Mouse (Mus musculus) liver, postnatal 0 days (tissue): ENCODE results near the gene Zfp423. TPM values are rescaled to one million over a fixed set of nuclear protein-coding genes. Genes with fewer than 3 reads are reported as not detected.

Source experiments
- ATAC-seq: fragments of 200-750 bp; cut with Nextera tagmentation; 2 replicates; pipeline ENCODE4 v1.8.0; 2017; ENCODE audit warnings: mild to moderate bottlenecking, moderate library complexity
- DNase-seq: peaks from one replicate; pipeline ENCODE4 v3.0.0-alpha.2; 2016
- H3K27ac ChIP-seq: fragments of 300-500 bp; sonication (generic); 2 replicates; pipeline ENCODE4 v1.5.1; 2014; ENCODE audit warnings: antibody characterized with exemption, moderate library complexity, mild to moderate bottlenecking, low read depth
- H3K27me3 ChIP-seq: fragments of 300-500 bp; sonication (generic); 2 replicates; pipeline ENCODE4 v1.6.1; 2014; ENCODE audit warnings: low read length, control low read depth, mixed read lengths; ENCODE audit not compliant: insufficient read depth
- H3K36me3 ChIP-seq: fragments of 300-500 bp; sonication (generic); replicated peaks from 2 replicates; pipeline ENCODE4 v1.6.1; 2014; ENCODE audit warnings: mild to moderate bottlenecking, control low read depth, low read length, moderate library complexity, mixed read lengths; ENCODE audit not compliant: insufficient read depth
- H3K4me1 ChIP-seq: fragments of 300-500 bp; sonication (generic); 2 replicates; pipeline ENCODE4 v1.6.1; 2014; ENCODE audit warnings: antibody characterized with exemption, mild to moderate bottlenecking, control low read depth; ENCODE audit not compliant: insufficient read depth
- H3K4me2 ChIP-seq: fragments of 300-500 bp; sonication (generic); 2 replicates; pipeline ENCODE4 v1.6.1; 2014; ENCODE audit warnings: low read depth, mild to moderate bottlenecking, low read length, moderate library complexity, mixed read lengths
- H3K4me3 ChIP-seq: fragments of 300-500 bp; sonication (generic); 2 replicates; pipeline ENCODE4 v1.5.1; 2014; ENCODE audit warnings: low read depth, low read length
- H3K9ac ChIP-seq: fragments of 300-500 bp; sonication (generic); replicated peaks from 2 replicates; pipeline ENCODE4 v1.6.1; 2014; ENCODE audit warnings: mild to moderate bottlenecking, moderate library complexity
- H3K9me3 ChIP-seq: fragments of 300-500 bp; sonication (generic); 2 replicates; pipeline ENCODE4 v1.6.1; 2016; ENCODE audit warnings: mild to moderate bottlenecking, control low read depth, low read length, mixed read lengths
- CTCF ChIP-seq: sonication (generic); IDR thresholded peaks from 2 replicates; pipeline ENCODE4 v1.5.1; 2016; ENCODE audit warnings: antibody characterized with exemption, low read depth
- EP300 ChIP-seq: IDR thresholded peaks from 2 replicates; pipeline ENCODE4 v1.6.1; 2016; ENCODE audit warnings: antibody characterized with exemption, low read depth, mild to moderate bottlenecking
- WGBS: fragments of 180-500 bp; shearing (Covaris S2); extraction: QIAGEN DNeasy Blood & Tissue Kit; methylation state at CpG from one replicate; pipeline ENCODE4 v1.1.7; 2014; ENCODE audit not compliant: insufficient replicate concordance; 5-methylcytosine and 5-hydroxymethylcytosine counted together
- polyA plus RNA-seq: library from polyadenylated mRNA; unstranded; fragments of >200 nt; fragmentation: Nextera tagmentation; extraction: Ambion mirVana; gene quantifications from 2 replicates; pipeline ENCODE4 v1.2.1, GENCODE M21; 2015

Zfp423 gene
- polyA plus RNA-seq, 1 experiment from 2014 or later = 0.31 TPM

- WGBS = 69% methylated on average over 4 of the region's 4 CpGs
- Histone ChIP-seq H3K27me3 (no peaks in the 10 kb centered on the region), H3K4me2 (no peak overlapping the region), H3K4me1 (no peaks in the 10 kb centered on the region), H3K9ac (no peak overlapping the region), H3K9me3 (no peaks in the 10 kb centered on the region), H3K4me3 (no peak overlapping the region), H3K36me3 (no peaks in the 10 kb centered on the region), H3K27ac (no peak overlapping the region)
- DNase-seq (no peak), ATAC-seq (no peak)
- TF ChIP-seq CTCF (no peak), EP300 (no peak)
These were observed 224.5 kb downstream of the Zfp423 start for GRCm38 (mm10) chr8:87734902-87735301.

- TF ChIP-seq CTCF (no peak), EP300 (no peak)
- no peak overlapping the region for H3K4me2 ChIP-seq
- H3K27me3 ChIP-seq = no peaks in the 10 kb centered on the region
- ATAC-seq (no peak), DNase-seq (no peak)
- no peak overlapping the region for H3K27ac ChIP-seq
- H3K4me1 ChIP-seq = no peaks in the 10 kb centered on the region
- WGBS = 47% methylated on average over 7 of the region's 7 CpGs
- no peak overlapping the region for H3K9ac ChIP-seq
- no peak overlapping the region for H3K4me3 ChIP-seq
- no peaks in the 10 kb centered on the region for H3K36me3 ChIP-seq
- H3K9me3 ChIP-seq = no peaks in the 10 kb centered on the region
These were observed 224.9 kb downstream of the Zfp423 start for GRCm38 (mm10) chr8:87734496-87734895.

- WGBS = 86% methylated on average over 12 of the region's 12 CpGs
- Histone ChIP-seq H3K27me3 (no peaks in the 10 kb centered on the region), H3K4me1 (no peaks in the 10 kb centered on the region), H3K27ac (no peak overlapping the region), H3K4me2 (no peak overlapping the region), H3K9me3 (no peaks in the 10 kb centered on the region), H3K36me3 (no peaks in the 10 kb centered on the region), H3K4me3 (no peak overlapping the region), H3K9ac (no peak overlapping the region)
- ATAC-seq (no peak), DNase-seq (no peak)
- TF ChIP-seq EP300 = no peak
- no peak for TF ChIP-seq CTCF
These were observed 228.3 kb downstream of the Zfp423 start for GRCm38 (mm10) chr8:87731062-87731461.

GRCm38 (mm10) chr8:87723015-87723414 is 236.4 kb downstream of the Zfp423 start:
- no peaks in the 10 kb centered on the region for H3K4me1 ChIP-seq
- no peak for DNase-seq

GRCm38 (mm10) chr8:87719137-87719815 is 240.1 kb downstream of the Zfp423 start:
- Histone ChIP-seq H3K9ac (no peak overlapping the region), H3K36me3 (no peaks in the 10 kb centered on the region), H3K4me3 (no peak overlapping the region), H3K9me3 (no peaks in the 10 kb centered on the region), H3K27me3 (no peaks in the 10 kb centered on the region), H3K4me1 (no peaks in the 10 kb centered on the region), H3K27ac (no peak overlapping the region), H3K4me2 (no peak overlapping the region)
- no peak for ATAC-seq
- 72% methylated on average over 27 of the region's 27 CpGs for WGBS
- DNase-seq = no peak
- TF ChIP-seq EP300 (no peak), CTCF (no peak)

More at GRCm38 (mm10) chr8:87723015-87723414, 236.4 kb downstream of the Zfp423 start:
- no peak overlapping the region for H3K4me2 ChIP-seq
- no peaks in the 10 kb centered on the region for H3K36me3 ChIP-seq
- no peaks in the 10 kb centered on the region for H3K27me3 ChIP-seq
- TF ChIP-seq CTCF (no peak), EP300 (no peak)
- H3K4me3 ChIP-seq = no peak overlapping the region
- no peaks in the 10 kb centered on the region for H3K9me3 ChIP-seq
- no peak overlapping the region for H3K9ac ChIP-seq
- WGBS = 68% methylated on average over 8 of the region's 8 CpGs
- no peak for ATAC-seq
- no peak overlapping the region for H3K27ac ChIP-seq

- no peak for TF ChIP-seq EP300
- TF ChIP-seq CTCF = no peak
- Histone ChIP-seq H3K9me3 (no peaks in the 10 kb centered on the region), H3K4me1 (no peaks in the 10 kb centered on the region), H3K9ac (no peak overlapping the region), H3K4me3 (no peak overlapping the region), H3K27me3 (no peaks in the 10 kb centered on the region), H3K36me3 (no peaks in the 10 kb centered on the region), H3K4me2 (no peak overlapping the region), H3K27ac (no peak overlapping the region)
- 79% methylated on average over 5 of the region's 5 CpGs for WGBS
- ATAC-seq (no peak), DNase-seq (no peak)
These were observed 241.9 kb downstream of the Zfp423 start for GRCm38 (mm10) chr8:87717445-87717844.
